In genomic region chr10:99078621-99079020, GRCm38 (mm10) we compare ENCODE assay signal across 25 mouse cellular contexts. TPM values are rescaled to one million over a fixed set of nuclear protein-coding genes. Genes with fewer than 3 reads are reported as not detected.
DNase-seq lines count a peak whose midpoint lies in the region; TF ChIP-seq lines count a peak whose summit lies in the region.
"Had no signal": no experiment of that assay in that cellular context is flagged by ENCODE, and none has a peak within 500 bp of the region (broad histone marks: within the 10 kb centered on the region; RNA-seq: fewer than 3 reads in every experiment).

No protein-coding gene starts in this region.

- peaks cover 12% of the 10 kb centered on the region for H3K9me3 ChIP-seq in CH12.LX (replicated peaks; ENCODE audit: low read length)
- H3K9me3 ChIP-seq: embryonic facial prominence, embryonic 10.5 days; embryonic facial prominence, embryonic 12.5 days; forebrain, embryonic 13.5 days; forebrain, embryonic 15.5 days had no signal

- TF ChIP-seq RAD21 in CH12.LX (IDR thresholded peaks at IDR 0.05; ENCODE audit: low read depth, low read length), result no peak

- H3K4me2 ChIP-seq in CH12.LX (ENCODE audit: insufficient read depth, low read depth, poor library complexity, severe bottlenecking), result no peak overlapping the region; the same call in 1 of the 2 replicates
- H3K4me2 ChIP-seq: embryonic facial prominence, embryonic 12.5 days; forebrain, embryonic 13.5 days; forebrain, embryonic 15.5 days had no signal

- TF ChIP-seq CTCF in CH12.LX (conservative IDR thresholded peaks at IDR 0.05 in 1 of 2, IDR thresholded peaks at IDR 0.05 in 1 of 2; ENCODE audit: low read depth in 2 of 2, low read length in 2 of 2), result no peak

- H3K27ac ChIP-seq in CH12.LX (ENCODE audit: insufficient read depth, low read depth), result no peak overlapping the region
- H3K27ac ChIP-seq: embryonic facial prominence, embryonic 10.5 days; embryonic facial prominence, embryonic 12.5 days; forebrain, embryonic 13.5 days; forebrain, embryonic 15.5 days had no signal

- no peaks in the 10 kb centered on the region for H3K27me3 ChIP-seq in CH12.LX (replicated peaks)
- H3K27me3 ChIP-seq: embryonic facial prominence, embryonic 12.5 days; forebrain, embryonic 13.5 days; forebrain, embryonic 15.5 days; Patski had no signal

- intact Hi-C loops in heart, postnatal 36 days (cut with DNase I), result no loop called here

- no peak overlapping the region for H3K4me3 ChIP-seq in CH12.LX (replicated peaks in 1 of 3; ENCODE audit: low read depth in 2 of 3, low read length in 2 of 3, poor library complexity in 1 of 3)
- H3K4me3 ChIP-seq: embryonic facial prominence, embryonic 10.5 days; embryonic facial prominence, embryonic 12.5 days; forebrain, embryonic 13.5 days; forebrain, embryonic 15.5 days had no signal

- no peak overlapping the region for H3K9ac ChIP-seq in CH12.LX (ENCODE audit: insufficient read depth, low read depth)
- H3K9ac ChIP-seq: embryonic facial prominence, embryonic 12.5 days; forebrain, embryonic 13.5 days; forebrain, embryonic 15.5 days; forebrain, postnatal 0 days had no signal

- H3K36me3 ChIP-seq in CH12.LX (replicated peaks in 1 of 2; ENCODE audit: control insufficient read depth in 1 of 2, insufficient read depth in 1 of 2, low read length in 1 of 2), result peaks cover 0 to 1% of the 10 kb centered on the region in 2 experiments
- H3K36me3 ChIP-seq: embryonic facial prominence, embryonic 10.5 days; embryonic facial prominence, embryonic 12.5 days; forebrain, embryonic 15.5 days had no signal

- dilution Hi-C loops in CH12.LX (cut with MboI; ENCODE audit: extremely low pct_ligation_motif_present, extremely low pct_unique_long_range_greater_than_20kb, low sequenced_read_pairs), result no loop called here

- in situ Hi-C loops in CH12.LX (cut with MboI; ENCODE audit: low pct_ligation_motif_present, low pct_unique_long_range_greater_than_20kb, low sequenced_read_pairs), result loop anchor here (25.0 kb wide), 3 partner anchors 166 to 591 kb away; partner anchors contain the start of gene Atp2b1

- peak; percentile 14 for DNase-seq in adrenal gland, postnatal 14 days
- DNase-seq in adrenal gland, postnatal 25 days, result no peak
- DNase-seq in heart, adult 11 months, result peak; percentile 29
- DNase-seq in heart, postnatal 36 days, result no peak
- peak; percentile 24 for DNase-seq in 416B (ENCODE audit: low read depth)
- DNase-seq in CH12.LX (ENCODE audit: extremely low read depth), result peak; percentile 65
- no peak for DNase-seq in urinary bladder, adult 2 months (ENCODE audit: low spot score)
- DNase-seq in ovary, postnatal 10 days (ENCODE audit: low spot score), result no peak
- DNase-seq: adrenal gland, postnatal 36 days; B cell, adult 2 months; cerebellum, adult 11-12 months; cerebellum, adult 2 months; cerebellum, adult 9-10 months; cerebellum, postnatal 10 days; cerebellum, postnatal 25 days; forebrain, postnatal 0 days had no signal

- TF ChIP-seq EP300 in CH12.LX (IDR thresholded peaks at IDR 0.05; ENCODE audit: low read length), result no peak

- H3K79me2 ChIP-seq in CH12.LX (replicated peaks; ENCODE audit: control insufficient read depth, extremely low read depth, insufficient read depth, poor library complexity, severe bottlenecking), result no peaks in the 10 kb centered on the region

- no peak for TF ChIP-seq POLR2A in CH12.LX (IDR thresholded peaks at IDR 0.05; ENCODE audit: low read depth, low read length)

- H3K4me1 ChIP-seq in CH12.LX (ENCODE audit: control insufficient read depth in 1 of 2, insufficient read depth in 2 of 2), result peaks cover 23 to 82% of the 10 kb centered on the region in 2 experiments
- H3K4me1 ChIP-seq: embryonic facial prominence, embryonic 10.5 days; embryonic facial prominence, embryonic 12.5 days; forebrain, embryonic 13.5 days; forebrain, embryonic 15.5 days had no signal

TF ChIP-seq in CH12.LX, 34 proteins besides CTCF, POLR2A, EP300 and RAD21:
- TF ChIP-seq USF2 (conservative IDR thresholded peaks at IDR 0.05; ENCODE audit: low read depth, low read length) (no peak), E2F4 (IDR thresholded peaks at IDR 0.05; ENCODE audit: insufficient replicate concordance, low read depth, low read length) (no peak), MEF2A (IDR thresholded peaks at IDR 0.05; ENCODE audit: borderline replicate concordance, low read depth, low read length) (no peak), TCF12 (IDR thresholded peaks at IDR 0.05; ENCODE audit: low read depth, low read length) (no peak), MAZ (IDR thresholded peaks at IDR 0.05; ENCODE audit: low read depth, low read length) (no peak), ZNF384 (IDR thresholded peaks at IDR 0.05; ENCODE audit: low read depth, low read length) (no peak), JUND (conservative IDR thresholded peaks at IDR 0.05; ENCODE audit: low read depth, low read length) (no peak), CHD1 (IDR thresholded peaks at IDR 0.05; ENCODE audit: low read depth, low read length) (no peak), ZKSCAN1 (IDR thresholded peaks at IDR 0.05; ENCODE audit: borderline replicate concordance, low read depth, low read length) (no peak), HCFC1 (IDR thresholded peaks at IDR 0.05; ENCODE audit: low read depth, low read length) (no peak), POLR2AphosphoS2 (IDR thresholded peaks at IDR 0.05; ENCODE audit: low read depth, low read length) (no peak), IRF4 (IDR thresholded peaks at IDR 0.05; ENCODE audit: low read depth, low read length) (no peak), ETS1 (conservative IDR thresholded peaks at IDR 0.05; ENCODE audit: low read depth, low read length) (no peak), USF1 (IDR thresholded peaks at IDR 0.05; ENCODE audit: low read depth, low read length) (no peak), CHD2 (IDR thresholded peaks at IDR 0.05; ENCODE audit: low read length) (no peak), SMC3 (IDR thresholded peaks at IDR 0.05; ENCODE audit: low read depth, low read length) (no peak), PAX5 (IDR thresholded peaks at IDR 0.05; ENCODE audit: low read length) (no peak), MXI1 (IDR thresholded peaks at IDR 0.05; ENCODE audit: low read depth, low read length) (no peak), NELFE (IDR thresholded peaks at IDR 0.05; ENCODE audit: low read depth, low read length) (no peak)

RNA-seq across cellular contexts. Expression of gene Poc1b, which starts 28.2 kb away (rescaled TPM):
- 12.7 and 13.1 TPM in 2 replicates for total RNA-seq in adrenal gland, postnatal 14 days (2021)
- 16.2 and 18.2 TPM in 2 replicates for total RNA-seq in adrenal gland, postnatal 25 days (2021)
- total RNA-seq in heart, postnatal 36 days (2021), result 1 to 10 TPM; 4.9 to 7.2 TPM
- total RNA-seq in CH12.LX (2012; rRNA removed) (5.0 and 5.6 TPM in 2 replicates), CH12.LX (2014; rRNA removed) (3.8 and 4.0 TPM in 2 replicates)
- polyA plus RNA-seq in CH12.LX (2012; ENCODE audit: insufficient read length, low read depth), result 17.4 and 18.2 TPM in 2 replicates
- 16.6 and 19.3 TPM in 2 replicates for polyA plus RNA-seq in urinary bladder, adult 2 months (2012; rRNA removed)

RNA-seq across cellular contexts. Expression of gene Galnt4, which starts 29.3 kb away (rescaled TPM):
- 6.8 and 6.9 TPM in 2 replicates for total RNA-seq in adrenal gland, postnatal 14 days (2021)
- total RNA-seq in adrenal gland, postnatal 25 days (2021), result 7.4 and 9.2 TPM in 2 replicates
- 1 to 10 TPM; 3.1 to 3.4 TPM for total RNA-seq in heart, postnatal 36 days (2021)
- total RNA-seq in CH12.LX (2012; rRNA removed), result 4.7 and 5.2 TPM in 2 replicates
- total RNA-seq in CH12.LX (2014; rRNA removed), result 4.6 and 5.3 TPM in 2 replicates
- polyA plus RNA-seq in CH12.LX (2012; ENCODE audit: insufficient read length, low read depth), result 3.7 and 4.4 TPM in 2 replicates
- 4.8 and 8.2 TPM in 2 replicates for polyA plus RNA-seq in urinary bladder, adult 2 months (2012; rRNA removed)

RNA-seq across cellular contexts. Expression of gene Phxr2, which starts 47.5 kb away (rescaled TPM):
- total RNA-seq in adrenal gland, postnatal 14 days (2021), result not detected in 2 replicates
- not detected in 2 replicates for total RNA-seq in adrenal gland, postnatal 25 days (2021)
- total RNA-seq in heart, postnatal 36 days (2021), result not detected
- total RNA-seq in CH12.LX (2012; rRNA removed), result not detected in 2 replicates
- total RNA-seq in CH12.LX (2014; rRNA removed), result not detected in 2 replicates
- not detected in 2 replicates for polyA plus RNA-seq in CH12.LX (2012; ENCODE audit: insufficient read length, low read depth)
- polyA plus RNA-seq in urinary bladder, adult 2 months (2012; rRNA removed), result not detected in 2 replicates
- total RNA-seq: adrenal gland, adult 18-20 months; adrenal gland, postnatal 36 days; ES-E14; forebrain, postnatal 0 days had no signal
- polyA plus RNA-seq: cerebellum, adult 2 months; cortical plate, adult 2 months; embryonic facial prominence, embryonic 14.5 days; forebrain, embryonic 13.5 days; forebrain, embryonic 15.5 days; forebrain, postnatal 0 days; Patski had no signal

Comparison
In these comparisons a context has a peak if more than half of its experiments do, and no peak if none do; other contexts are left out.
1. DNase-seq: peak in adrenal gland, postnatal 14 days (single experiment), heart, adult 11 months (single experiment), 416B (single experiment) and CH12.LX (single experiment); none in adrenal gland, postnatal 25 days (single experiment), heart, postnatal 36 days (0 of 2), urinary bladder, adult 2 months (single experiment) and ovary, postnatal 10 days (single experiment).